Comparison of ENCODE assay signal across 8 mouse cellular contexts in genomic region chr19:53325578-53326295, GRCm38 (mm10). TPM values are rescaled to one million over a fixed set of nuclear protein-coding genes. Genes with fewer than 3 reads are reported as not detected.
A peak's percentile ranks its signal among the peaks of the same experiment; 100 is the strongest.
DNase-seq lines count a peak whose midpoint lies in the region; ATAC-seq and TF ChIP-seq lines count a peak whose summit lies in the region.

No protein-coding gene starts in this region.

- TF ChIP-seq CTCF in testis, adult 2 months (IDR thresholded peaks at IDR 0.05; ENCODE audit: control insufficient read depth, insufficient read depth, insufficient replicate concordance, low read depth, low read length), result no peak
- TF ChIP-seq CTCF in spleen, adult 2 months (IDR thresholded peaks at IDR 0.05; ENCODE audit: extremely low read depth, insufficient read depth, insufficient read length, insufficient replicate concordance), result no peak

- H3K36me3 ChIP-seq in testis, adult 2 months (ENCODE audit: control insufficient read depth, insufficient read depth, low read length), result no peaks in the 10 kb centered on the region
- no peaks in the 10 kb centered on the region for H3K36me3 ChIP-seq in hindbrain, embryonic 14.5 days (replicated peaks; ENCODE audit: control insufficient read depth, insufficient read depth)
- no peaks in the 10 kb centered on the region for H3K36me3 ChIP-seq in spleen, adult 2 months (ENCODE audit: control insufficient read depth, insufficient read depth, low read length)

- WGBS in hindbrain, embryonic 14.5 days, result 13% methylated on average over 27 of the region's 27 CpGs
- 22% methylated on average over 27 of the region's 27 CpGs for WGBS in spleen, adult 2 months

- H3K27me3 ChIP-seq in testis, adult 2 months (ENCODE audit: control insufficient read depth, insufficient read depth, low read length), result no peaks in the 10 kb centered on the region
- H3K27me3 ChIP-seq in hindbrain, embryonic 14.5 days (ENCODE audit: control insufficient read depth, insufficient read depth, low read length), result no peaks in the 10 kb centered on the region
- H3K27me3 ChIP-seq in spleen, adult 2 months (ENCODE audit: control insufficient read depth, insufficient read depth, low read length), result no peaks in the 10 kb centered on the region

- ATAC-seq in hindbrain, embryonic 14.5 days (ENCODE audit: low FRiP score), result no peak
- ATAC-seq in megakaryocyte progenitor cell, adult 5-6 weeks (replicated peaks; ENCODE audit: poor library complexity), result peak; percentile 51

- H3K27ac ChIP-seq in testis, adult 2 months (ENCODE audit: control insufficient read depth, insufficient read depth, low read depth, low read length), result no peak overlapping the region
- H3K27ac ChIP-seq in hindbrain, embryonic 14.5 days, result no peak overlapping the region
- H3K27ac ChIP-seq in spleen, adult 2 months (ENCODE audit: insufficient read depth, low read length), result peak overlapping the region; percentile 24; the same call in 1 of the 2 replicates

- TF ChIP-seq POLR2A in testis, adult 2 months (IDR thresholded peaks at IDR 0.05; ENCODE audit: control insufficient read depth, low read depth, low read length), result no peak
- no peak for TF ChIP-seq POLR2A in spleen, adult 2 months (IDR thresholded peaks at IDR 0.05; ENCODE audit: low read depth, low read length)

- no peaks in the 10 kb centered on the region for H3K9me3 ChIP-seq in hindbrain, embryonic 14.5 days (ENCODE audit: control insufficient read depth, low read length)

- peak overlapping the region; percentile 50 for H3K4me2 ChIP-seq in hindbrain, embryonic 14.5 days (replicated peaks)

- peak overlapping the region; percentile 16; the same call in 1 of the 2 replicates for H3K9ac ChIP-seq in hindbrain, embryonic 14.5 days

- H3K4me1 ChIP-seq in testis, adult 2 months (ENCODE audit: control insufficient read depth, insufficient read depth, low read length), result peaks cover 9% of the 10 kb centered on the region
- peaks cover 19% of the 10 kb centered on the region for H3K4me1 ChIP-seq in hindbrain, embryonic 14.5 days (replicated peaks; ENCODE audit: control insufficient read depth, insufficient read depth, low read length)
- H3K4me1 ChIP-seq in spleen, adult 2 months (ENCODE audit: control insufficient read depth, insufficient read depth, insufficient read length), result peaks cover 6% of the 10 kb centered on the region

- DNase-seq in testis, postnatal 14 days (ENCODE audit: low spot score), result no peak
- peak; percentile 84 to 87 for DNase-seq in cerebellum, postnatal 25 days
- peak; percentile 72 to 88 for DNase-seq in frontal cortex, postnatal 36 days (ENCODE audit: low spot score in 2 of 2)
- DNase-seq in hindbrain, embryonic 14.5 days (ENCODE audit: low spot score), result peak; percentile 63
- peak; percentile 65 to 73 for DNase-seq in left cerebral cortex, postnatal 10 days (ENCODE audit: extremely low spot score in 1 of 2, low spot score in 2 of 2)
- DNase-seq in spleen, adult 2 months (ENCODE audit: low read depth in 1 of 2, low spot score in 2 of 2), result no peak

- intact Hi-C loops in left cerebral cortex, postnatal 10 days (cut with DNase I), result no loop called here

- H3K4me3 ChIP-seq in testis, adult 2 months (ENCODE audit: control insufficient read depth, low read depth, low read length), result peak overlapping the region; percentile 8; the same call in 1 of the 2 replicates
- 0 out of 2 replicates have a peak overlapping the region, but pooled peaks have one; percentile 10 for H3K4me3 ChIP-seq in hindbrain, embryonic 14.5 days (replicated peaks; ENCODE audit: low read length)
- H3K4me3 ChIP-seq in spleen, adult 2 months (ENCODE audit: extremely low read depth, insufficient read depth, insufficient read length), result peak overlapping the region; percentile 47; the same call in 1 of the 2 replicates

RNA-seq across cellular contexts. Expression of gene Mxi1, which starts 15.4 kb away (rescaled TPM):
- polyA plus RNA-seq in testis, adult 2 months (2012; rRNA removed), result 54.8 and 55.6 TPM in 2 replicates
- 50.4 and 51.1 TPM in 2 replicates for polyA plus RNA-seq in hindbrain, embryonic 14.5 days (2014; fragmentation: Nextera tagmentation; extraction: Ambion mirVana)
- total RNA-seq in left cerebral cortex, postnatal 10 days (2021), result 10 to 100 TPM; 57.0 to 57.9 TPM
- total RNA-seq in megakaryocyte progenitor cell, adult 5-6 weeks (2015), result 26.5 and 33.7 TPM in 2 replicates
- total RNA-seq in megakaryocyte progenitor cell, adult 5-6 weeks (2017), result 58.6 and 59.3 TPM in 2 replicates
- 10.9 and 12.7 TPM in 2 replicates for polyA plus RNA-seq in spleen, adult 2 months (2012; rRNA removed)

RNA-seq across cellular contexts. Expression of gene Gm10197, which starts 45.8 kb away (rescaled TPM):
- polyA plus RNA-seq in testis, adult 2 months (2012; rRNA removed), result not detected in 2 replicates
- 3.9 TPM in 1 of 2 replicates, not detected in the other for polyA plus RNA-seq in hindbrain, embryonic 14.5 days (2014; fragmentation: Nextera tagmentation; extraction: Ambion mirVana)
- not detected for total RNA-seq in left cerebral cortex, postnatal 10 days (2021)
- not detected in 2 replicates for total RNA-seq in megakaryocyte progenitor cell, adult 5-6 weeks (2015)
- total RNA-seq in megakaryocyte progenitor cell, adult 5-6 weeks (2017), result not detected in 2 replicates
- not detected in 2 replicates for polyA plus RNA-seq in spleen, adult 2 months (2012; rRNA removed)

Comparison
In these comparisons a context has a peak if more than half of its experiments do, and no peak if none do; other contexts are left out.
1. DNase-seq: peak in cerebellum, postnatal 25 days (2 of 2), frontal cortex, postnatal 36 days (2 of 2), hindbrain, embryonic 14.5 days (single experiment) and left cerebral cortex, postnatal 10 days (2 of 2); none in testis, postnatal 14 days (single experiment) and spleen, adult 2 months (0 of 2).
2. Peak in every context shown above with its lines, with median percentiles within 50 percentile points of each other: H3K4me3 ChIP-seq.